Mouse (Mus musculus): ENCODE measurements around the gene 2610044O15Rik8. TPM values are rescaled to one million over a fixed set of nuclear protein-coding genes. Genes with fewer than 3 reads are reported as not detected.
"Not testable (repeated sequence)": the region's sequence is repeated elsewhere in the genome, so short reads cannot be mapped to it uniquely, and the experiment has no call there.

Gene 2610044O15Rik8
- 23.0 and 23.9 TPM in 2 replicates for polyA plus RNA-seq (2014; fragmentation: Nextera tagmentation; extraction: Ambion mirVana)

GRCm38 (mm10) chr8:129234027-129234733, at the start of gene 2610044O15Rik8:
TSS of gene 2610044O15Rik8 (minus strand) at chr8:129234406.
- TF ChIP-seq CTCF (IDR thresholded peaks at IDR 0.05; ENCODE audit: low read depth): no peak
- H3K36me3 ChIP-seq (ENCODE audit: insufficient read depth): no peaks in the 10 kb centered on the region
- ATAC-seq (ENCODE audit: insufficient read depth) (peak; percentile 100), DNase-seq (peak; percentile 91)
- peak within 1 kb of the TSS; percentile 69 for H3K4me2 ChIP-seq
- WGBS: 2% methylated on average over 18 of the region's 18 CpGs
- H3K9ac ChIP-seq: peak within 1 kb of the TSS; percentile 68
- peak within 1 kb of the TSS; percentile 91 for H3K27ac ChIP-seq (ENCODE audit: low read depth)
- peak within 1 kb of the TSS; percentile 56 for H3K4me3 ChIP-seq (ENCODE audit: low read depth, low read length)
- H3K4me1 ChIP-seq (ENCODE audit: insufficient read depth): peaks cover 4% of the 10 kb centered on the region; the same call in 1 of the 2 replicates
- no peaks in the 10 kb centered on the region for H3K27me3 ChIP-seq (ENCODE audit: insufficient read depth, low read length)
- no peaks in the 10 kb centered on the region for H3K9me3 ChIP-seq (ENCODE audit: low read depth, low read length)

- Histone ChIP-seq H3K4me3 (ENCODE audit: low read depth, low read length) (no peak overlapping the region), H3K27me3 (ENCODE audit: insufficient read depth, low read length) (no peaks in the 10 kb centered on the region), H3K27ac (ENCODE audit: low read depth) (no peak overlapping the region), H3K9ac (no peak overlapping the region), H3K4me1 (ENCODE audit: insufficient read depth) (0 out of 2 replicates have a peak, but pooled peaks cover 2% of the 10 kb centered on the region), H3K9me3 (ENCODE audit: low read depth, low read length) (no peaks in the 10 kb centered on the region; the same call in 1 of the 2 replicates), H3K4me2 (no peak overlapping the region), H3K36me3 (ENCODE audit: insufficient read depth) (no peaks in the 10 kb centered on the region; the same call in 1 of the 2 replicates)
- WGBS: 88% methylated on average over 1 of the region's 1 CpGs
- no peak for ATAC-seq (ENCODE audit: insufficient read depth)
- no peak for TF ChIP-seq CTCF (IDR thresholded peaks at IDR 0.05; ENCODE audit: low read depth)
- DNase-seq: no peak
Measured at GRCm38 (mm10) chr8:129265918-129266317, 31.7 kb upstream of the 2610044O15Rik8 start.

DNA sequence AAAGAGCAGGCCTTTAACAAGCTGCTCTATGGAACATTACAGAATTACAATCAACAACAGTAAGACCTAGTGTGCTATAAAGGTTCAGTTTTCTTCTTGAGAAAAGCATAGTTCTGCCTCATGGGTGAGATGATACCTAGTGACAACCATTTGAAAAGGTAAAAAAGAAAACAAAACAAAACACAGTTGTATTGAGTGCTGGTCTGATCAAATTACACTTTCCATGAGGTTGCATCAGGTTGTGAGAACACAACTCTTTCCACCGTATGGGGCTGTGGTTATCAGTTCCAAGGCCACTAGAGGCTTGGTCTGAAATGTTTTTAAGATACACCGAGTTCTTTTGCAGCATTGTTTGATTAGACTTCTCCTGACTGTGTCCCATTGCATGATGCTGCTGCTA, 30.1 kb upstream of the 2610044O15Rik8 start:
- no peaks in the 10 kb centered on the region for H3K27me3 ChIP-seq (ENCODE audit: insufficient read depth, low read length)
- no peak overlapping the region for H3K9ac ChIP-seq
- TF ChIP-seq CTCF (IDR thresholded peaks at IDR 0.05; ENCODE audit: low read depth): no peak
- H3K4me2 ChIP-seq: peak overlapping the region; percentile 68
- no peak for DNase-seq
- H3K36me3 ChIP-seq (ENCODE audit: insufficient read depth): no peaks in the 10 kb centered on the region; the same call in 1 of the 2 replicates
- peak overlapping the region; percentile 46 for H3K4me3 ChIP-seq (ENCODE audit: low read depth, low read length)
- H3K27ac ChIP-seq (ENCODE audit: low read depth): no peak overlapping the region
- no peak for ATAC-seq (ENCODE audit: insufficient read depth)
- 67% methylated on average over 2 of the region's 2 CpGs for WGBS
- no peaks in the 10 kb centered on the region; the same call in 1 of the 2 replicates for H3K9me3 ChIP-seq (ENCODE audit: low read depth, low read length)
- 0 out of 2 replicates have a peak, but pooled peaks cover 2% of the 10 kb centered on the region for H3K4me1 ChIP-seq (ENCODE audit: insufficient read depth)

DNA sequence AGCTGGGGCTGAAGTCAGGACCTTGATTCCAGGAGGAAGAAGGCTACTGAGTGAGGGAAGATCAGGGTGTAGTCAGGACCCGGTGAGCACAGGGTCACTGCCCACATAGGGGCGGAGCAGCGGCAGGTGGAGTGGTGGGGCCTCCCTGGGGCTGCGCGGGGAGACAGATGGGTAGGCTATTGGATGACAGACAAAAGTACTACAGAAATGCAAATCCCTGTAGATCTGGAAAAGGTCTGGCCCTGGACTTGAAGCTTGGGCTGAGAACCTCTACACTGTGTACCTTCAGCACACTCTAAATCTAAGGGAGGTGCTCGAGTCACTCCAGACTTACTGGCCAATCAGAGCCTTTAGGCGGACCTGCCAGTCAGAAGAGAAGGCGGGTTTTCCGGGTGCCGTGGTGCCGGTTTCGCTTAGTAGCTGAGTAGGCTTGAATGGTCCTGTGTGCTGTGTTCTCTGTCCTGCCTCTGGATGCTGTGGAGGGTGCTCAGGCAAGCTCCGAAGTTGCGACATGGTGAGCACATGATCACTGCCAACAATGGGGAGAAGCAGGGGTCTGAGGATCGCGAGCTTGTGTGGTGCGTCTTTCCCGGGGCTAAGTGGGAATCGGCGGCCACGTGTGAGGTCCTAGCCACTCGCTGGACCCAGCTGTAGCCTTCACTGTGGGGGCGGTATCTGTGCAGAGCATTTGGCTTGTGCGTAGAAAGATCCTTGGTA, 29.2 kb upstream of the 2610044O15Rik8 start:
- not testable (repeated sequence) for H3K36me3 ChIP-seq (ENCODE audit: insufficient read depth)
- WGBS: under 1% methylated on average over 23 of the region's 24 CpGs

DNA sequence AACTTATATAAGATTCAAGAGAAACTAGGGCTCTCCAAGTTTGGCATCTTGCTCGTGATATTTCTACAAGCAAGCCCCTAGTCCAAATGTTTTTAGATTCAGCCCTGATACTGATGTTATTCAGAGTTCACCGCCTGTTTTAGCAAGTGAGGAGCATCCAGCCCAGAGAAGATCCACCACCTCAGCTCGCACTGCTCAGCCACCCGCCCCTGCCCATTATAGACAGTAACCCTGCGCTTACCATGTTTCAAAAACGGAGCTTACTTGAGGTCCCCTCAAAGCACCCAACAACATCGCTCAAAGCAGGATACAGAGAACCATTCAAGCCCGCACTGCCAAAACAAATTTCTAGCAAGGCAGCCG, 561 bp downstream of the 2610044O15Rik8 start:
- H3K4me2 ChIP-seq: peak overlapping the region; percentile 69
- peak overlapping the region; percentile 91 for H3K27ac ChIP-seq (ENCODE audit: low read depth)
- no peak for TF ChIP-seq CTCF (IDR thresholded peaks at IDR 0.05; ENCODE audit: low read depth)
- no peaks in the 10 kb centered on the region for H3K27me3 ChIP-seq (ENCODE audit: insufficient read depth, low read length)
- no peak for DNase-seq
- ATAC-seq (ENCODE audit: insufficient read depth): no peak
- WGBS: 4% methylated on average over 9 of the region's 9 CpGs
- H3K36me3 ChIP-seq (ENCODE audit: insufficient read depth): no peaks in the 10 kb centered on the region
- peak overlapping the region; percentile 68 for H3K9ac ChIP-seq
- peaks cover 4% of the 10 kb centered on the region; the same call in 1 of the 2 replicates for H3K4me1 ChIP-seq (ENCODE audit: insufficient read depth)
- peak overlapping the region; percentile 56 for H3K4me3 ChIP-seq (ENCODE audit: low read depth, low read length)
- no peaks in the 10 kb centered on the region for H3K9me3 ChIP-seq (ENCODE audit: low read depth, low read length)

More for the DNA sequence above, 29.2 kb upstream of the 2610044O15Rik8 start:
- H3K27me3 ChIP-seq (ENCODE audit: insufficient read depth, low read length); H3K27ac ChIP-seq (ENCODE audit: low read depth); H3K9me3 ChIP-seq (ENCODE audit: low read depth, low read length); H3K4me1 ChIP-seq (ENCODE audit: insufficient read depth): not testable (repeated sequence)
- Histone ChIP-seq H3K9ac (peak overlapping the region; percentile 44), H3K4me3 (ENCODE audit: low read depth, low read length) (peak overlapping the region; percentile 46), H3K4me2 (peak overlapping the region; percentile 68)
- DNase-seq: peak; percentile 75
- peak; percentile 99 for ATAC-seq (ENCODE audit: insufficient read depth)

Other genes starting within 250 kb of the 2610044O15Rik8 start
- gene Ccdc7a, start 168.9 kb downstream of the 2610044O15Rik8 start, polyA plus RNA-seq (2014; fragmentation: Nextera tagmentation; extraction: Ambion mirVana): not detected in 2 replicates
- not detected in 2 replicates for gene Ccdc7b, start 167.3 kb downstream of the 2610044O15Rik8 start, polyA plus RNA-seq (2014; fragmentation: Nextera tagmentation; extraction: Ambion mirVana)
- not detected in 2 replicates for gene Gm10999, start 102.7 kb downstream of the 2610044O15Rik8 start, polyA plus RNA-seq (2014; fragmentation: Nextera tagmentation; extraction: Ambion mirVana)